8 mouse cellular contexts compared by ENCODE assay signal in genomic region chr3:41408821-41409737, GRCm38 (mm10).
DNase-seq lines count a peak whose midpoint lies in the region; ATAC-seq lines count a peak whose summit lies in the region.
"Had no signal": no experiment of that assay in that cellular context is flagged by ENCODE, and none has a peak within 500 bp of the region (broad histone marks: within the 10 kb centered on the region; RNA-seq: fewer than 3 reads in every experiment).

No protein-coding gene starts in this region.

- 5% methylated on average over 15 of the region's 15 CpGs for WGBS in hindbrain, embryonic 15.5 days
- 17% methylated on average over 15 of the region's 15 CpGs for WGBS in liver, embryonic 15.5 days (ENCODE audit: insufficient replicate concordance)
- 6% methylated on average over 15 of the region's 15 CpGs for WGBS in neural tube, embryonic 14.5 days

- peaks cover 11% of the 10 kb centered on the region for H3K4me1 ChIP-seq in hindbrain, embryonic 15.5 days (replicated peaks)
- 0 out of 2 replicates have a peak, but pooled peaks cover 6% of the 10 kb centered on the region for H3K4me1 ChIP-seq in liver, embryonic 15.5 days (replicated peaks)
- H3K4me1 ChIP-seq in neural tube, embryonic 14.5 days (ENCODE audit: control insufficient read depth, insufficient read depth, low read length) = peaks cover 7% of the 10 kb centered on the region

- H3K36me3 ChIP-seq in hindbrain, embryonic 15.5 days = no peaks in the 10 kb centered on the region
- no peaks in the 10 kb centered on the region for H3K36me3 ChIP-seq in liver, embryonic 15.5 days (replicated peaks)
- no peaks in the 10 kb centered on the region for H3K36me3 ChIP-seq in neural tube, embryonic 14.5 days (ENCODE audit: control insufficient read depth, insufficient read depth, low read length)

- H3K9ac ChIP-seq in hindbrain, embryonic 15.5 days = peak overlapping the region; percentile 36
- H3K9ac ChIP-seq in liver, embryonic 15.5 days = no peak overlapping the region
- H3K9ac ChIP-seq in neural tube, embryonic 14.5 days (replicated peaks; ENCODE audit: low read depth, low read length) = peak overlapping the region; percentile 64

- H3K27me3 ChIP-seq in hindbrain, embryonic 15.5 days = no peaks in the 10 kb centered on the region
- no peaks in the 10 kb centered on the region for H3K27me3 ChIP-seq in liver, embryonic 15.5 days
- H3K27me3 ChIP-seq in neural tube, embryonic 14.5 days (ENCODE audit: control insufficient read depth, insufficient read depth, low read length) = no peaks in the 10 kb centered on the region

- peak; percentile 43 for DNase-seq in 416B (ENCODE audit: low read depth)
- DNase-seq in CD4-positive, CD25-positive, alpha-beta regulatory T cell, adult 2 months (ENCODE audit: low read depth, low spot score) = peak; percentile 44
- peak; percentile 41 for DNase-seq in fibroblast of lung, adult 2 months (ENCODE audit: low read depth)
- DNase-seq in yolk sac, embryonic 10.5 days (ENCODE audit: low spot score) = no peak

- ATAC-seq in hindbrain, embryonic 15.5 days (ENCODE audit: low FRiP score, low read depth) = peak; percentile 82
- ATAC-seq in liver, embryonic 15.5 days (ENCODE audit: insufficient read depth) = peak; percentile 44; the same call in 1 of the 2 replicates
- peak; percentile 82 for ATAC-seq in neural tube, embryonic 14.5 days (ENCODE audit: low read depth)

- H3K9me3 ChIP-seq in hindbrain, embryonic 15.5 days = no peaks in the 10 kb centered on the region
- no peaks in the 10 kb centered on the region for H3K9me3 ChIP-seq in liver, embryonic 15.5 days (replicated peaks)
- H3K9me3 ChIP-seq in neural tube, embryonic 14.5 days (ENCODE audit: control insufficient read depth, low read length) = no peaks in the 10 kb centered on the region

- H3K27ac ChIP-seq in hindbrain, embryonic 15.5 days (replicated peaks) = peak overlapping the region; percentile 70
- H3K27ac ChIP-seq in liver, embryonic 15.5 days (replicated peaks) = no peak overlapping the region
- peak overlapping the region; percentile 76 for H3K27ac ChIP-seq in neural tube, embryonic 14.5 days (ENCODE audit: low read depth, low read length)

- peak overlapping the region; percentile 64 for H3K4me2 ChIP-seq in hindbrain, embryonic 15.5 days
- H3K4me2 ChIP-seq in liver, embryonic 15.5 days = peak overlapping the region; percentile 58
- H3K4me2 ChIP-seq in neural tube, embryonic 14.5 days (ENCODE audit: low read depth, low read length) = peak overlapping the region; percentile 81

- H3K4me3 ChIP-seq in hindbrain, embryonic 15.5 days = peak overlapping the region; percentile 48
- peak overlapping the region; percentile 32 for H3K4me3 ChIP-seq in liver, embryonic 15.5 days (replicated peaks)
- peak overlapping the region; percentile 41 for H3K4me3 ChIP-seq in neural tube, embryonic 14.5 days (ENCODE audit: low read depth, low read length)
- H3K4me3 ChIP-seq: erythroblast, embryonic 14.5 days had no signal
